Mouse (Mus musculus) CH12.LX (cell line): Measurements from ENCODE around the gene Gm20388. TPM values are rescaled to one million over a fixed set of nuclear protein-coding genes. Genes with fewer than 3 reads are reported as not detected.

ENCODE experiments used
- DNase-seq: peaks from one replicate; pipeline ENCODE4 v3.0.0-alpha.2; 2013; ENCODE audit errors: extremely low read depth
- H3K27ac ChIP-seq: 2 replicates; pipeline ENCODE4 v1.5.1; 2012; ENCODE audit warnings: low read depth, mild to moderate bottlenecking, control low read depth, moderate library complexity; ENCODE audit not compliant: insufficient read depth
- H3K27me3 ChIP-seq: replicated peaks from 2 replicates; pipeline ENCODE3; 2012; ENCODE audit warnings: inconsistent platforms
- H3K36me3 ChIP-seq, 2 experiments: replicated peaks in 1 of 2; 2 replicates each; pipeline versions ENCODE3 to v1.6.1; 2012; ENCODE audit warnings: inconsistent platforms in 1 of 2, low read length in 1 of 2, mild to moderate bottlenecking in 1 of 2, mixed read lengths in 1 of 2, moderate library complexity in 1 of 2; ENCODE audit not compliant: control insufficient read depth in 1 of 2, insufficient read depth in 1 of 2
- H3K4me1 ChIP-seq, 2 experiments: 2 replicates each; pipeline ENCODE4 v1.6.1; 2012; ENCODE audit warnings: inconsistent platforms in 1 of 2, moderate library complexity in 1 of 2; ENCODE audit not compliant: insufficient read depth in 2 of 2, control insufficient read depth in 1 of 2
- H3K4me2 ChIP-seq: 2 replicates; pipeline ENCODE4 v1.6.1; 2012; ENCODE audit warnings: low read depth, mild to moderate bottlenecking, control low read depth; ENCODE audit not compliant: poor library complexity, insufficient read depth, severe bottlenecking
- H3K4me3 ChIP-seq, 3 experiments: fragments of 150-350 bp in 1 of 3; sonication (generic) in 1 of 3; replicated peaks in 1 of 3; 2 replicates each; pipeline versions ENCODE3 to v1.5.1; 2011 to 2012; ENCODE audit warnings: low read depth in 2 of 3, low read length in 2 of 3, mild to moderate bottlenecking in 2 of 3, moderate library complexity in 2 of 3, control low read depth in 1 of 3, improper control_type of control experiment in 1 of 3, inconsistent platforms in 1 of 3, mixed read lengths in 1 of 3; ENCODE audit not compliant: poor library complexity in 1 of 3
- H3K79me2 ChIP-seq: replicated peaks from 2 replicates; pipeline ENCODE4 v1.6.1; 2012; ENCODE audit warnings: mild to moderate bottlenecking, moderate library complexity; ENCODE audit not compliant: control insufficient read depth, poor library complexity, insufficient read depth, severe bottlenecking; ENCODE audit errors: extremely low read depth
- H3K9ac ChIP-seq: 2 replicates; pipeline ENCODE4 v1.6.1; 2012; ENCODE audit warnings: low read depth, mild to moderate bottlenecking, control low read depth, moderate library complexity; ENCODE audit not compliant: insufficient read depth
- H3K9me3 ChIP-seq: replicated peaks from 2 replicates; pipeline ENCODE3; 2012; ENCODE audit warnings: low read length, inconsistent platforms, mixed read lengths
- CTCF ChIP-seq, 2 experiments: IDR thresholded peaks in 1 of 2; conservative IDR thresholded peaks in 1 of 2; 2 replicates each; pipeline ENCODE4 v1.5.1; 2011 to 2012; ENCODE audit warnings: low read depth in 2 of 2, low read length in 2 of 2, improper control_type of control experiment in 1 of 2, inconsistent platforms in 1 of 2, mild to moderate bottlenecking in 1 of 2, moderate library complexity in 1 of 2
- ELF1 ChIP-seq: IDR thresholded peaks from 2 replicates; pipeline ENCODE4 v1.6.1; 2014; ENCODE audit warnings: low read depth, mild to moderate bottlenecking, inconsistent platforms, low read length, improper control_type of control experiment
- GABPA ChIP-seq: IDR thresholded peaks from 2 replicates; pipeline ENCODE4 v1.6.1; 2012; ENCODE audit warnings: low read depth, low read length, improper control_type of control experiment, inconsistent platforms; ENCODE audit not compliant: insufficient replicate concordance
- MAX ChIP-seq: IDR thresholded peaks from 2 replicates; pipeline ENCODE4 v1.6.1; 2011; ENCODE audit warnings: low read length, improper control_type of control experiment
- MAZ ChIP-seq: IDR thresholded peaks from 2 replicates; pipeline ENCODE4 v1.6.1; 2012; ENCODE audit warnings: low read depth, mild to moderate bottlenecking, inconsistent platforms, low read length, improper control_type of control experiment, moderate library complexity
- MYC ChIP-seq: IDR thresholded peaks from 2 replicates; pipeline ENCODE4 v1.6.1; 2011; ENCODE audit warnings: low read depth, mild to moderate bottlenecking, improper control_type of control experiment, low read length
- NELFE ChIP-seq: IDR thresholded peaks from 2 replicates; pipeline ENCODE4 v1.6.1; 2011; ENCODE audit warnings: low read depth, low read length, improper control_type of control experiment
- POLR2A ChIP-seq: IDR thresholded peaks from 2 replicates; pipeline ENCODE4 v1.6.1; 2011; ENCODE audit warnings: low read depth, mild to moderate bottlenecking, improper control_type of control experiment, low read length
- RAD21 ChIP-seq: IDR thresholded peaks from 2 replicates; pipeline ENCODE4 v1.6.1; 2011; ENCODE audit warnings: low read depth, mild to moderate bottlenecking, low read length, improper control_type of control experiment, moderate library complexity
- RCOR1 ChIP-seq: conservative IDR thresholded peaks from 2 replicates; pipeline ENCODE4 v1.6.1; 2012; ENCODE audit warnings: low read depth, mild to moderate bottlenecking, inconsistent platforms, low read length, improper control_type of control experiment
- SMC3 ChIP-seq: IDR thresholded peaks from 2 replicates; pipeline ENCODE4 v1.6.1; 2011; ENCODE audit warnings: low read depth, low read length, improper control_type of control experiment
- TBP ChIP-seq: conservative IDR thresholded peaks from 2 replicates; pipeline ENCODE4 v1.6.1; 2011; ENCODE audit warnings: low read depth, low read length, improper control_type of control experiment
- TCF12 ChIP-seq: IDR thresholded peaks from 2 replicates; pipeline ENCODE4 v1.6.1; 2014; ENCODE audit warnings: low read depth, mild to moderate bottlenecking, inconsistent platforms, low read length, improper control_type of control experiment
- UBTF ChIP-seq: IDR thresholded peaks from 2 replicates; pipeline ENCODE4 v1.6.1; 2012; ENCODE audit warnings: low read depth, mild to moderate bottlenecking, inconsistent platforms, low read length, improper control_type of control experiment, moderate library complexity
- ZC3H11A ChIP-seq: IDR thresholded peaks from 2 replicates; pipeline ENCODE4 v1.6.1; 2012; ENCODE audit warnings: low read depth, mild to moderate bottlenecking, inconsistent platforms, low read length, improper control_type of control experiment
- ZNF384 ChIP-seq: IDR thresholded peaks from 2 replicates; pipeline ENCODE4 v1.6.1; 2012; ENCODE audit warnings: low read depth, low read length, improper control_type of control experiment, inconsistent platforms
- dilution Hi-C: fragments of 300-500 bp; cut with MboI; formaldehyde crosslinking; loops from 2 replicates; pipeline ENCODE4 v1.14.3; 2020; ENCODE audit warnings: low sequenced_read_pairs; ENCODE audit not compliant: extremely low pct_unique_long_range_greater_than_20kb, extremely low pct_ligation_motif_present
- in situ Hi-C: fragments of 300-500 bp; cut with MboI; formaldehyde crosslinking; loops from 3 replicates; pipeline ENCODE4 v1.14.3; 2019; ENCODE audit warnings: low sequenced_read_pairs, low pct_ligation_motif_present, low pct_unique_long_range_greater_than_20kb, mixed read lengths
- polyA plus RNA-seq: library from polyadenylated mRNA; unstranded; fragments of >175 nt; gene quantifications from 2 replicates; pipeline ENCODE4 v1.2.1, GENCODE M21; 2012; ENCODE audit warnings: low read depth; ENCODE audit not compliant: insufficient read length
- total RNA-seq, 2 experiments: library from RNA; depleted of rRNA; stranded (reverse); fragments of 300-350 nt in 1 of 2; fragments of >200 nt in 1 of 2; gene quantifications; 2 replicates each; pipeline ENCODE4 v1.2.3; 2012 to 2014

Gene Gm20388
- total and polyA plus RNA-seq, 3 experiments: 14.8 to 26.3 (median 22.2) TPM

DNA sequence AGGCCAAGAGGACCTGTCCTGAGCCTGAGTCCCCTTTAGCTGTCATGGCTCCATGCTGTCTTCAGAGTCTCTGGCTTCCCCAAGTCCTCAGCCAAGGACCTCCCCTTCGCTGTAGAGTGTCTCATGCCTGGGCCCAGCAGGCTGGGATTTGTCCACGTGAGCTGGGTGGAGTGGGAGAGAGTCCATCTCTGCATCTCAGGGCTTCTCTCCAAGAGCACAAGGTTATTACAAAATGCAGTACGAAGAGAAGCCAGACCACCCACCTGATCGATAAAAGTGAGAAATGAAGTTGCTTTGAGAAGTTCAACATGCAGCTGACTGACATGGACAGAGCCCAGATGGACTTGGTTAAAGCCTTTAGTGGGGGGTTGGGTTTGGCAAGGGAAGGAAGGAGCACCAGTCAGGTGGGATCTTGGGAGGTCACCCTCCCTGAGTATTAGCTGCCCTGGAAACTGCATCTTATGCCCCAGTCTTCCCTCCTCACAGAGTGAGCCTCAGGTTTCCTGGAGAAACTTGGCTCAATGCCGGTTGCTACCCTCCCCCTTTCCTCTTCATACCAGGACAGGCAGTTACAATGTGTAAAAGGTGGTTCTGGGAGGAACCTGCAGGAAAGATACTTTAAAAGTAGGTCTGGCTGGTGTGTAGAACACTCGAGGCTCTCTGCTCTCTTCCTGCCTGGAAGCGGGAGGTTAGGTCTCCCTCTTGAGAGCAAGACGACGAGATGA, 2705.7 kb downstream of the Gm20388 start:
- no peaks in the 10 kb centered on the region for H3K9me3 ChIP-seq
- H3K9ac ChIP-seq: no peak overlapping the region
- dilution Hi-C loops: no loop called here
- no peak for TF ChIP-seq UBTF
- no peak for TF ChIP-seq NELFE
- TF ChIP-seq TCF12: no peak
- TF ChIP-seq RAD21: no peak
- no peak for TF ChIP-seq RCOR1
- no peak for TF ChIP-seq ZNF384
- no peak for TF ChIP-seq ELF1
- TF ChIP-seq GABPA: no peak
- TF ChIP-seq POLR2A: no peak
- no peak overlapping the region for H3K4me3 ChIP-seq
- no peak for DNase-seq
- H3K36me3 ChIP-seq: peaks cover 5 to 38% of the 10 kb centered on the region in 2 experiments
- in situ Hi-C loops: no loop called here
- no peaks in the 10 kb centered on the region for H3K79me2 ChIP-seq
- H3K4me1 ChIP-seq: peaks cover 8 to 36% of the 10 kb centered on the region in 2 experiments
- H3K4me2 ChIP-seq: no peak overlapping the region
- no peaks in the 10 kb centered on the region for H3K27me3 ChIP-seq
- no peak overlapping the region for H3K27ac ChIP-seq

DNA sequence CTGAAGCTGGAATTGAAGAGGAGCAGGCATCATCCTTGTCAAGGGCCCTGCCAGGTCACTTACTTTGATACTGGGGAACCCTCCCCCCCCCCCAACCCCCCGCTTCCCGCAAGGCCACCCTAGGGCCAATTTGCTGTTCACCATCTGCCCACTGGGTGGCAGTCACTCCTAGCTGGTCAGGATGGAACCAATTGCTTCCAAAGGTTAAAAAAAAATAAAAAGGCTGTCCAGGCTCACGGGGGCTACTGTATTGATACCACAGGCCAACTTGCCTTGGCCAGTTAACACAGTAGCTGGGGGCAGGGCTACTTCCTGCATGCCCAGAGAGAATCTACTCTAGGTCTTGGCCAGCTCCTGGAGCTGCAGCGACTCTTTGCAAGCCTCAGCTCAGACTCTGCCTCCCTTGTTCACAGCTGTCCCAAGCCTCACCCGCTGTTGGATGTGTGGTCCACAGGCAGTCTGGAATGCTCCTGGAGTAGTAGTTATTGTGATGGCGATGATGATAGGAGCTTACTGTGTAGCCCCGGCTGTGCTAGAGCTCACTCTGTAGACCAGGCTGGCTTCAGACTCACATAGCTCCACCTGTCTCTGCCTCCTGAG, 2707.4 kb downstream of the Gm20388 start:
- H3K9ac ChIP-seq: no peak overlapping the region
- DNase-seq: peak; percentile 72

More for the DNA sequence above, 2707.4 kb downstream of the Gm20388 start:
- H3K4me1 ChIP-seq: peaks cover under 1 to 24% of the 10 kb centered on the region in 2 experiments; a peak in 2 of 4 replicates
- in situ Hi-C loops: no loop called here
- H3K79me2 ChIP-seq: no peaks in the 10 kb centered on the region
- dilution Hi-C loops: no loop called here
- H3K4me2 ChIP-seq: no peak overlapping the region
- H3K4me3 ChIP-seq: no peak overlapping the region
- peaks cover 5 to 34% of the 10 kb centered on the region in 2 experiments for H3K36me3 ChIP-seq
- H3K27ac ChIP-seq: no peak overlapping the region
- no peaks in the 10 kb centered on the region for H3K27me3 ChIP-seq
- H3K9me3 ChIP-seq: no peaks in the 10 kb centered on the region
- TF ChIP-seq MAX: no peak
- TF ChIP-seq ELF1: no peak
- TF ChIP-seq ZNF384: peak; percentile 94
- peak; percentile 24; the same call in 1 of the 2 replicates for TF ChIP-seq TCF12
- no peak for TF ChIP-seq TBP
- TF ChIP-seq MYC: no peak
- TF ChIP-seq MAZ: peak; percentile 63; the same call in 1 of the 2 replicates
- TF ChIP-seq ZC3H11A: peak; percentile 63
- peak; percentile 88 for TF ChIP-seq SMC3
- TF ChIP-seq RAD21: peak; percentile 75
- TF ChIP-seq CTCF (conservative IDR thresholded peaks at IDR 0.05 in 1 of 2, IDR thresholded peaks at IDR 0.05 in 1 of 2; ENCODE audit: low read depth in 2 of 2, low read length in 2 of 2): peak in 1 of 2 experiments; percentile 77; a peak in 2 of 4 replicates
